Mouse (Mus musculus) C3H10T1/2 (cell line): ENCODE results near the gene 1700029J07Rik. TPM values are rescaled to one million over a fixed set of nuclear protein-coding genes. Genes with fewer than 3 reads are reported as not detected.

ENCODE experiments used
- polyA plus RNA-seq, 2 experiments: library from polyadenylated mRNA; unstranded; fragments of >200 nt; fragmentation: generic; extraction: Trizol; gene quantifications; one replicate each; pipeline ENCODE4 v1.2.1; 2012; ENCODE audit warnings: missing spikeins in 2 of 2

1700029J07Rik gene
- polyA plus RNA-seq, result 1 to 10 TPM in 1 of 2 experiments, under 1 TPM in 1; 0.16 to 2.1 TPM

GRCm38 (mm10) chr8:45975126-45975836, at the start of gene 1700029J07Rik, which contains the start of gene Ufsp2:
Gene 1700029J07Rik, minus strand, starts transcription at chr8:45975252.
Gene Ufsp2, plus strand, starts transcription at chr8:45975528.

GRCm38 (mm10) chr8:46005596-46005995, 30.5 kb upstream of the 1700029J07Rik start, which contains the start of gene Ankrd37:
Gene Ankrd37, minus strand, starts transcription at chr8:46005707.

GRCm38 (mm10) chr8:45999138-45999783, 24.2 kb upstream of the 1700029J07Rik start, which contains the start of gene Lrp2bp:
Gene Lrp2bp, plus strand, starts transcription at chr8:45999303.

GRCm38 (mm10) chr8:45934582-45935014, 40.5 kb downstream of the 1700029J07Rik start, which contains the start of gene Ccdc110:
Gene Ccdc110, plus strand, starts transcription at chr8:45934619.

Other genes starting within 250 kb of the 1700029J07Rik start
- gene Pdlim3, start 89.8 kb downstream of the 1700029J07Rik start, polyA plus RNA-seq, result not detected
- not detected for gene Ccdc110, start 40.6 kb downstream of the 1700029J07Rik start, polyA plus RNA-seq
- 10 to 100 TPM in 1 of 2 experiments, 1 to 10 TPM in 1; 3.7 to 18.7 TPM for gene Ufsp2, start 276 bp upstream of the 1700029J07Rik start, polyA plus RNA-seq
- under 1 TPM; 0.02 to 0.05 TPM for gene Lrp2bp, start 24.1 kb upstream of the 1700029J07Rik start, polyA plus RNA-seq
- 1 to 10 TPM; 1.5 to 1.8 TPM for gene Ankrd37, start 30.5 kb upstream of the 1700029J07Rik start, polyA plus RNA-seq
- 1 to 10 TPM in 1 of 2 experiments, under 1 TPM in 1; 0.23 to 3.0 TPM for gene Cfap97, start 176.5 kb upstream of the 1700029J07Rik start, polyA plus RNA-seq
- gene Snx25, start 176.9 kb upstream of the 1700029J07Rik start, polyA plus RNA-seq, result 1 to 10 TPM; 1.8 to 7.5 TPM
- 100 to 1,000 TPM; 161 to 525 TPM for gene Slc25a4, start 236.0 kb upstream of the 1700029J07Rik start, polyA plus RNA-seq